Mouse (Mus musculus) lung, embryonic 14.5 days (tissue): ENCODE results near the gene Megf11. TPM values are rescaled to one million over a fixed set of nuclear protein-coding genes. Genes with fewer than 3 reads are reported as not detected.

ENCODE experiments used
- ATAC-seq: fragments of 200-750 bp; cut with Nextera tagmentation; 2 replicates; pipeline ENCODE4 v1.8.0; 2017; ENCODE audit warnings: mild to moderate bottlenecking, moderate TSS enrichment, moderate library complexity; ENCODE audit not compliant: insufficient read depth
- DNase-seq: peaks from one replicate; pipeline ENCODE4 v3.0.0-alpha.2; 2015
- H3K27ac ChIP-seq: fragments of 300-500 bp; sonication (generic); 2 replicates; pipeline ENCODE4 v1.5.1; 2014; ENCODE audit warnings: low read depth, mild to moderate bottlenecking, moderate library complexity
- H3K27me3 ChIP-seq: fragments of 300-500 bp; sonication (generic); 2 replicates; pipeline ENCODE4 v1.6.1; 2014; ENCODE audit warnings: low read length, control low read depth; ENCODE audit not compliant: insufficient read depth
- H3K36me3 ChIP-seq: fragments of 300-500 bp; sonication (generic); 2 replicates; pipeline ENCODE4 v1.6.1; 2014; ENCODE audit warnings: control low read depth; ENCODE audit not compliant: insufficient read depth
- H3K4me1 ChIP-seq: fragments of 300-500 bp; sonication (generic); 2 replicates; pipeline ENCODE4 v1.6.1; 2014; ENCODE audit warnings: antibody characterized with exemption, control low read depth; ENCODE audit not compliant: insufficient read depth
- H3K4me2 ChIP-seq: fragments of 300-500 bp; sonication (generic); 2 replicates; pipeline ENCODE4 v1.6.1; 2014; ENCODE audit warnings: mild to moderate bottlenecking
- H3K4me3 ChIP-seq: fragments of 300-500 bp; sonication (generic); 2 replicates; pipeline ENCODE4 v1.5.1; 2014; ENCODE audit warnings: low read depth, low read length
- H3K9ac ChIP-seq: fragments of 300-500 bp; sonication (generic); 2 replicates; pipeline ENCODE4 v1.6.1; 2014
- H3K9me3 ChIP-seq: fragments of 300-500 bp; sonication (generic); 2 replicates; pipeline ENCODE4 v1.6.1; 2016; ENCODE audit warnings: low read depth, low read length, control low read depth
- CTCF ChIP-seq: IDR thresholded peaks from 2 replicates; pipeline ENCODE4 v1.5.1; 2016; ENCODE audit warnings: antibody characterized with exemption, low read depth
- WGBS: fragments of 180-500 bp; shearing (Covaris S2); extraction: QIAGEN DNeasy Blood & Tissue Kit; methylation state at CpG from one replicate; pipeline ENCODE4 v1.1.7; 2014; 5-methylcytosine and 5-hydroxymethylcytosine counted together
- polyA plus RNA-seq: library from polyadenylated mRNA; unstranded; fragments of >200 nt; fragmentation: Nextera tagmentation; extraction: Ambion mirVana; gene quantifications from 2 replicates; pipeline ENCODE4 v1.2.1, GENCODE M21; 2014

Megf11 gene
- polyA plus RNA-seq, 1 experiment from 2014 or later = 1.6 TPM

DNA sequence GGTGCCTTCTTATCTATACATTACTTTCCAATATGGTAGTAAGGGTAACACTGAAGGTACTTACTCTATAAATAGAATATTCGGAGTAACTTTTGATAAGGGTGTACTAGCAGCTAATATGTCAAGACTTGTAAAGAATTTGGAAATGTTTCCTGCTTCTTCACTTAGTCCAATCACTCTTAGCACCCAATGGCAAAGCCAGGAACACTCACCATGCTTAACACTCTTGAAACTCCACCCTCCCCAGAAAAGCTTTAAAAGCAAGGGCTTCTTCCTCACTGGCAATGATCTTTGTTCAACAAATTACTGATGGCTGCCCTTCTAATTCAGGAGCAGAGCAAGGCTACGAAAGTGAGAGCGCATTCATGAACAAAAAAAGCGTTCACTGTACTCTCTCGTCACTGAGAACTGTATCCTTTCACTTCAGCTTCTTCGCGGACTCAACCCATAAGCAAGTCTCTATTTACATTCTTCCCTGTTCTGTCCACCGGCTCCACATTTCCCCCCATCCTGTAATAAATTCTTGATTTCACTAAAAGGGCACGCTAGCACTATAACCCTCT lies 350.7 kb downstream of the Megf11 start:
- peak; percentile 10 for DNase-seq
- H3K9ac ChIP-seq = peak overlapping the region; percentile 86
- no peaks in the 10 kb centered on the region for H3K9me3 ChIP-seq
- H3K27me3 ChIP-seq = no peaks in the 10 kb centered on the region
- H3K36me3 ChIP-seq = no peaks in the 10 kb centered on the region
- H3K4me1 ChIP-seq = no peaks in the 10 kb centered on the region
- no peak for ATAC-seq
- WGBS = 8% methylated on average over 9 of the region's 9 CpGs
- peak overlapping the region; percentile 98 for H3K4me3 ChIP-seq
- peak overlapping the region; percentile 86 for H3K4me2 ChIP-seq
- H3K27ac ChIP-seq = peak overlapping the region; percentile 94
- TF ChIP-seq CTCF = no peak

GRCm38 (mm10) chr9:64736639-64737405 lies 351.4 kb downstream of the Megf11 start:
- no peaks in the 10 kb centered on the region for H3K36me3 ChIP-seq
- WGBS = 1% methylated on average over 35 of the region's 35 CpGs
- H3K9me3 ChIP-seq = no peaks in the 10 kb centered on the region

DNA sequence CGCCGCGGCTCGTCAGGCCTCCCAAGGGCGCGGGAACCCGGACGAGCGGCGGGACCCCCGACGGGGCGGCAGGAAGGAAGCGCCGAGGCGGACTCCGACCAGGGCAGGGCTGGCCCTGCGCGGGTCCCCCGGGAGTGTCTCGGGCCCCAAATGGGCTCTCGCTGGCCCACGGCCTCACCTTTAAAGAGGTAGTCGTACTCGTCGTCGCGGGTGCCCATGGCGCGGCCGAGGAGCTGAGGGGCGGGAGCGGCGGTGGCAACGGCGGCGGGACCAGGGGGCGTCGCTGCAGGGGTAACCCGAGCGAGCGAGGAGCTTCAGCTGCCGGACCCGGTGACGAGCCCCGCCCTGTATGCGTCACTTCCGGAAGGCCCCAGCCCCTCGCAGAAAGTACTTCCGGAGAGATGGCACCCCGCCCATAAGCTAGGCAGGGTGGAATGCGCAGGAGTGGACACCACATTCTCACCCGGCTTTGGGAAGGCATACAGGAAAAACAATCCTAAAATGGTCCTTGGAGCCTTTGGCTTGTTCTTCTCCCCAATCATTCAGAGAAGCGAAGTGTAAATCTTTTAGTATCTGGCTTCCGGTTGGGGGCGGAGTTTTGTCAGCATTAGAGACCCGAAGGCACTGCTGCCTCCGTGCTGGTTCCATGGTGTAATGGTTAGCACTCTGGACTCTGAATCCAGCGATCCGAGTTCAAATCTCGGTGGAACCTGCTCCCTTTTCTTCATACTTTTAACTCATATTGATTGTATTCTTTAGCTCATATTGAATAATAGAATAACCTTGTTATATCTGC lies 352.2 kb downstream of the Megf11 start, which contains the start of gene Rab11a:
Gene Rab11a, minus strand, starts transcription at position 353 of the 796 bp plus-strand sequence.
- TF ChIP-seq CTCF = no peak; the same call in 1 of the 2 replicates
- no peaks in the 10 kb centered on the region for H3K9me3 ChIP-seq
- WGBS = under 1% methylated on average over 60 of the region's 61 CpGs
- peak within 1 kb of the TSS; percentile 94 for H3K27ac ChIP-seq
- ATAC-seq (peak; percentile 97), DNase-seq (peak; percentile 98)
- no peaks in the 10 kb centered on the region for H3K27me3 ChIP-seq
- H3K4me2 ChIP-seq = peak within 1 kb of the TSS; percentile 86
- peak within 1 kb of the TSS; percentile 86 for H3K9ac ChIP-seq
- no peaks in the 10 kb centered on the region for H3K36me3 ChIP-seq
- H3K4me3 ChIP-seq = peak within 1 kb of the TSS; percentile 98
- no peaks in the 10 kb centered on the region for H3K4me1 ChIP-seq

More at GRCm38 (mm10) chr9:64736639-64737405, 351.4 kb downstream of the Megf11 start:
- H3K9ac ChIP-seq = peak overlapping the region; percentile 86
- no peaks in the 10 kb centered on the region for H3K4me1 ChIP-seq
- peak overlapping the region; percentile 94 for H3K27ac ChIP-seq
- TF ChIP-seq CTCF = peak; percentile 59
- peak overlapping the region; percentile 86 for H3K4me2 ChIP-seq
- DNase-seq (peak; percentile 77), ATAC-seq (peak; percentile 79)
- no peaks in the 10 kb centered on the region for H3K27me3 ChIP-seq
- peak overlapping the region; percentile 98 for H3K4me3 ChIP-seq

GRCm38 (mm10) chr9:64739001-64739400 lies 353.6 kb downstream of the Megf11 start:
- ATAC-seq (no peak), DNase-seq (no peak)
- no peaks in the 10 kb centered on the region for H3K27me3 ChIP-seq
- 79% methylated on average over 2 of the region's 2 CpGs for WGBS
- H3K4me3 ChIP-seq = no peak overlapping the region
- H3K9me3 ChIP-seq = no peaks in the 10 kb centered on the region
- no peak overlapping the region for H3K9ac ChIP-seq
- no peaks in the 10 kb centered on the region for H3K4me1 ChIP-seq
- no peak overlapping the region for H3K4me2 ChIP-seq
- H3K27ac ChIP-seq = no peak overlapping the region
- no peaks in the 10 kb centered on the region for H3K36me3 ChIP-seq
- TF ChIP-seq CTCF = no peak

- 59% methylated on average over 1 of the region's 1 CpGs for WGBS
- no peaks in the 10 kb centered on the region for H3K9me3 ChIP-seq
- no peak overlapping the region for H3K4me3 ChIP-seq
- H3K36me3 ChIP-seq = no peaks in the 10 kb centered on the region
- no peaks in the 10 kb centered on the region for H3K4me1 ChIP-seq
- no peak for TF ChIP-seq CTCF
- no peak overlapping the region for H3K4me2 ChIP-seq
- DNase-seq (no peak), ATAC-seq (no peak)
- no peak overlapping the region for H3K27ac ChIP-seq
- H3K27me3 ChIP-seq = no peaks in the 10 kb centered on the region
- H3K9ac ChIP-seq = no peak overlapping the region
These were observed 357.0 kb downstream of the Megf11 start for GRCm38 (mm10) chr9:64742453-64742852.

GRCm38 (mm10) chr9:64747735-64748134 lies 362.3 kb downstream of the Megf11 start:
- Histone ChIP-seq H3K4me2 (no peak overlapping the region), H3K36me3 (no peaks in the 10 kb centered on the region), H3K4me1 (no peaks in the 10 kb centered on the region), H3K27ac (no peak overlapping the region), H3K4me3 (no peak overlapping the region), H3K9me3 (no peaks in the 10 kb centered on the region), H3K27me3 (no peaks in the 10 kb centered on the region), H3K9ac (no peak overlapping the region)
- no peak for TF ChIP-seq CTCF
- DNase-seq (no peak), ATAC-seq (no peak)
- 63% methylated on average over 4 of the region's 4 CpGs for WGBS

- Histone ChIP-seq H3K27me3 (no peaks in the 10 kb centered on the region), H3K9me3 (no peaks in the 10 kb centered on the region), H3K9ac (no peak overlapping the region), H3K4me3 (no peak overlapping the region), H3K36me3 (no peaks in the 10 kb centered on the region), H3K4me1 (no peaks in the 10 kb centered on the region), H3K4me2 (no peak overlapping the region), H3K27ac (no peak overlapping the region)
- TF ChIP-seq CTCF = no peak
- no peak for ATAC-seq
- DNase-seq = no peak
- WGBS = 82% methylated on average over 6 of the region's 6 CpGs
These were observed 363.9 kb downstream of the Megf11 start for GRCm38 (mm10) chr9:64749314-64749713.
